Mouse (Mus musculus) heart, embryonic 15.5 days (tissue): ENCODE measurements at regions not wholly inside any gene's neighbourhood (a gene's known extent, or its start where the extent isn't known, plus 50 kb on each side); places are given as distances from the start of the nearest gene placed in this dataset.

ENCODE experiments used
- ATAC-seq: fragments of 200-750 bp; cut with Nextera tagmentation; replicated peaks from 2 replicates; pipeline ENCODE4 v1.8.0; 2017; ENCODE audit warnings: low read depth, moderate TSS enrichment; ENCODE audit not compliant: insufficient number of reproducible peaks, insufficient read depth, low FRiP score
- H3K27ac ChIP-seq: fragments of 300-500 bp; sonication (generic); 2 replicates; pipeline ENCODE4 v1.5.1; 2015; ENCODE audit warnings: mild to moderate bottlenecking, inconsistent platforms
- H3K27me3 ChIP-seq: fragments of 300-500 bp; sonication (generic); 2 replicates; pipeline ENCODE4 v1.6.1; 2015; ENCODE audit warnings: inconsistent platforms
- H3K36me3 ChIP-seq: fragments of 300-500 bp; sonication (generic); 2 replicates; pipeline ENCODE4 v1.6.1; 2015; ENCODE audit warnings: mild to moderate bottlenecking, inconsistent platforms
- H3K4me1 ChIP-seq: fragments of 300-500 bp; sonication (generic); replicated peaks from 2 replicates; pipeline ENCODE4 v1.6.1; 2015; ENCODE audit warnings: inconsistent platforms
- H3K4me2 ChIP-seq: fragments of 300-500 bp; sonication (generic); 2 replicates; pipeline ENCODE4 v1.6.1; 2015; ENCODE audit warnings: inconsistent platforms, mild to moderate bottlenecking, moderate library complexity
- H3K4me3 ChIP-seq: fragments of 300-500 bp; sonication (generic); 2 replicates; pipeline ENCODE4 v1.5.1; 2015; ENCODE audit warnings: mild to moderate bottlenecking, inconsistent platforms
- H3K9ac ChIP-seq: fragments of 300-500 bp; sonication (generic); 2 replicates; pipeline ENCODE4 v1.6.1; 2015; ENCODE audit warnings: mild to moderate bottlenecking, inconsistent platforms
- H3K9me3 ChIP-seq: fragments of 300-500 bp; sonication (generic); replicated peaks from 2 replicates; pipeline ENCODE4 v1.6.1; 2016; ENCODE audit warnings: inconsistent platforms
- WGBS: fragments of 180-500 bp; shearing (Covaris S2); methylation state at CpG from one replicate; pipeline ENCODE4 v1.1.7; 2015; ENCODE audit warnings: mixed read lengths; 5-methylcytosine and 5-hydroxymethylcytosine counted together

DNA sequence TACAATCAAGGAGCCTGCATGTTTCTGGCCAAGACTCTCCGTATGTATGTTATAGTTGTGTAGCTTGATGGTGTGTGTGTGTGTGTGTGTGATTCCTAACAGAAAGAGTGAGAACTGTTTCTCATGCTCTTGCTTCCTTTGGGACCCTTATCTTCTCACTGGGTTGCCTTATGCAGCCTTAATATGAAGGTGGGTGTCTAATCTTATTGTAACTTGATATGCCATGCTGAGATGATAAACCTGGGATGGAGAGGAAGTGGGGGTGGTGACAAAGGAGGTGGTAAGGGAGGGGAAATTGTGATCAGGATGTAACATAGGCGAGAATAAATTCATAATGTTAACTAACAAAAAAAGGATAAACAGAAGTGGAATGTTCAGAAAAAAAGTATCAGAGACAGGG is 791.3 kb downstream of the Kcnj2 start:
- no peak for ATAC-seq
- no peak overlapping the region for H3K4me2 ChIP-seq
- no peaks in the 10 kb centered on the region for H3K27me3 ChIP-seq

DNA sequence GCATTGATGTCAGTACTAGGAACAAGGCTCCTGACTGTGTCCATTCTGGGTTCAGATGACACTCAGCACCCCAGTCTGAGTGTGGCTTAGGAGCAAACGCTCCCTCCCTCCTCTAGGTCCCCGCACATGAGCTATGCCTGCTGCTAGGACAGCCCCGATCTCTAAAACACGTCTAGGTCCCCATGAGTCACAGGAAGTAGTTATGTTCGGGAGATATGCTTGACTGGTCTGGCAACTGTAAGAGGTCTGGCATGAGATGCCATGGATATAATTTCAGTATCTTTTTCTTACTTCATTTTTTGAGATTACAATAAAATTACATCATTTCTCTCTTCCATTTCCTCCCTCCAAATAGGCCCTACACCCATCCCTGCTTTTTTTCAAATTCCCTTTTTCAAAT is 792.1 kb downstream of the Kcnj2 start:
- Histone ChIP-seq H3K9ac (no peak overlapping the region), H3K9me3 (no peaks in the 10 kb centered on the region), H3K4me1 (no peaks in the 10 kb centered on the region), H3K4me2 (no peak overlapping the region), H3K27ac (no peak overlapping the region), H3K4me3 (no peak overlapping the region), H3K27me3 (no peaks in the 10 kb centered on the region), H3K36me3 (no peaks in the 10 kb centered on the region)
- ATAC-seq = no peak
- WGBS = 50% methylated on average over 5 of the region's 5 CpGs

More for the DNA sequence above, 791.3 kb downstream of the Kcnj2 start:
- H3K4me3 ChIP-seq = no peak overlapping the region
- H3K9me3 ChIP-seq = no peaks in the 10 kb centered on the region
- 52% methylated on average over 2 of the region's 2 CpGs for WGBS
- H3K4me1 ChIP-seq = no peaks in the 10 kb centered on the region
- no peak overlapping the region for H3K27ac ChIP-seq
- no peaks in the 10 kb centered on the region for H3K36me3 ChIP-seq
- H3K9ac ChIP-seq = no peak overlapping the region

- no peaks in the 10 kb centered on the region for H3K9me3 ChIP-seq
- 51% methylated on average over 1 of the region's 1 CpGs for WGBS
- H3K9ac ChIP-seq = no peak overlapping the region
- H3K4me2 ChIP-seq = no peak overlapping the region
- ATAC-seq = no peak
- no peak overlapping the region for H3K4me3 ChIP-seq
- no peaks in the 10 kb centered on the region for H3K36me3 ChIP-seq
- no peak overlapping the region for H3K27ac ChIP-seq
- H3K27me3 ChIP-seq = no peaks in the 10 kb centered on the region
- H3K4me1 ChIP-seq = no peaks in the 10 kb centered on the region
Observed at GRCm38 (mm10) chr11:111865143-111865542, 799.2 kb downstream of the Kcnj2 start.

DNA sequence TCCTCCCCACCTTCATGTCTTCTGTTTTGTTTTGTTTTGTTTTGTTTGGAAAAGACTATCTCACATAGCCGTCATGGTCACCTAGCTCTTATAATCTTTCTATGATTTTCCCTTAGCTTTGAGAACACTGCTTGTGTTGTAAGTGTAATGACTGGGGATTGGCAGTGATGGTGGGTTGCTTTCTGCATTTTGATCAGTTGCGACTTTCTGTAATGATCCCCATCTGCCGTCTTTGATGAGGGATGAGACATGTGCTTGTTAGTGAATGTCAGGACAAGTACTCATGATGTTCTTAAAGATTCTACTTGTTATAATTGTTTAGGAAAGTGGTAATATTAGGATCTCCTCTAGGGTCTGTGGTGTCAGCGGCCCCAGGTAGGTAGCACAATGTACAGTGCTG is 809.4 kb downstream of the Kcnj2 start:
- H3K4me3 ChIP-seq = no peak overlapping the region
- 86% methylated on average over 4 of the region's 4 CpGs for WGBS
- H3K4me1 ChIP-seq = no peaks in the 10 kb centered on the region
- H3K36me3 ChIP-seq = no peaks in the 10 kb centered on the region
- no peak overlapping the region for H3K27ac ChIP-seq
- H3K27me3 ChIP-seq = no peaks in the 10 kb centered on the region
- H3K4me2 ChIP-seq = no peak overlapping the region
- no peak overlapping the region for H3K9ac ChIP-seq
- no peaks in the 10 kb centered on the region for H3K9me3 ChIP-seq
- no peak for ATAC-seq

- H3K4me2 ChIP-seq = no peak overlapping the region
- no peaks in the 10 kb centered on the region for H3K36me3 ChIP-seq
- no peak overlapping the region for H3K4me3 ChIP-seq
- no peak overlapping the region for H3K27ac ChIP-seq
- H3K4me1 ChIP-seq = no peaks in the 10 kb centered on the region
- H3K27me3 ChIP-seq = no peaks in the 10 kb centered on the region
- H3K9me3 ChIP-seq = no peaks in the 10 kb centered on the region
- no peak overlapping the region for H3K9ac ChIP-seq
- WGBS = 75% methylated on average over 6 of the region's 6 CpGs
- ATAC-seq = no peak
Observed at GRCm38 (mm10) chr11:111880146-111880545, 814.2 kb downstream of the Kcnj2 start.

DNA sequence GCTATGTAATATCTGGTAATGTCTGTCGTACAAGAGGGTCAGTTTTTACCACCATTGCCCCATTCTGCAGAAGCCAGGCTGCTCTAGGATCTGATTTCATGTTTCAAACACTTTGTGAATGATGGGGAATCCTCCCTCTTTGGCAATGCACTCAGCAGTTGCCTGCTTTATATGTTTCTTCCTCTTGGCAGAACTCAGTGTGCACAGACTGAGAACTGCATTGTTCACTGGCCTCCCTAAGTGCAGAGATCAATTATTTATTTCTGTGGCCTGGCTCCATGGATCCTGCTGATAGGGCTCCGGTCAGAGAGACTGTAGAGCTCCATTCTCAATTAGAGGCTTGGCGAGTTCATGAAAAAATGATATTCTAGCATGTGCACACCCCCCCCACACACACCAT is 824.1 kb downstream of the Kcnj2 start:
- ATAC-seq = no peak
- no peak overlapping the region for H3K9ac ChIP-seq
- H3K27me3 ChIP-seq = no peaks in the 10 kb centered on the region
- H3K9me3 ChIP-seq = no peaks in the 10 kb centered on the region
- H3K4me2 ChIP-seq = no peak overlapping the region
- WGBS = 69% methylated on average over 3 of the region's 3 CpGs
- no peaks in the 10 kb centered on the region for H3K36me3 ChIP-seq
- no peaks in the 10 kb centered on the region for H3K4me1 ChIP-seq
- H3K4me3 ChIP-seq = no peak overlapping the region
- H3K27ac ChIP-seq = no peak overlapping the region

GRCm38 (mm10) chr11:111893861-111894260 is 827.9 kb downstream of the Kcnj2 start:
- Histone ChIP-seq H3K36me3 (no peaks in the 10 kb centered on the region), H3K4me1 (no peaks in the 10 kb centered on the region), H3K9ac (no peak overlapping the region), H3K9me3 (no peaks in the 10 kb centered on the region), H3K27ac (no peak overlapping the region), H3K4me2 (no peak overlapping the region), H3K4me3 (no peak overlapping the region), H3K27me3 (no peaks in the 10 kb centered on the region)
- 37% methylated on average over 8 of the region's 8 CpGs for WGBS
- no peak for ATAC-seq

- no peak overlapping the region for H3K9ac ChIP-seq
- no peak for ATAC-seq
- 68% methylated on average over 4 of the region's 4 CpGs for WGBS
Observed at GRCm38 (mm10) chr11:111895221-111896200, 829.5 kb downstream of the Kcnj2 start.

DNA sequence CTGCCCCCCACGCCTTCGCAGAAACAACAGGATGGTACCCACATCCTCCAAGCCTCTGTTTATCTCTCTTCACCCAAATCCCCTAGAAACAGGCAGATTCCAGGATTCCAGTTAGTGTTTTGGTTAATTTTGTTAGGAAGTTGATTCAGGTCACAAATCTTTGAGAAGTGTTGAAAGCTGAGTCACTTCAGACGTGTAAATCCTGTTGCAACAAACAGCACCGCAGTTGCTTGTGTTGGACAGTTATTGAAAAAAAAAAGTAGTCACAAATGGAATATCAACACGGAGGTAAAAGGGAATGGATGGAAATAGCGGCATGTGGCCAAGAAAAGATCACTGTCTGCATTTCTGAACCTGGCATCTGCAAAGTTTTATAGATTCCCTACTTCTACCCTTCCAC is 831.0 kb downstream of the Kcnj2 start:
- no peak overlapping the region for H3K27ac ChIP-seq
- no peak overlapping the region for H3K9ac ChIP-seq
- ATAC-seq = no peak
- no peaks in the 10 kb centered on the region for H3K36me3 ChIP-seq
- H3K27me3 ChIP-seq = no peaks in the 10 kb centered on the region
- H3K9me3 ChIP-seq = no peaks in the 10 kb centered on the region
- H3K4me3 ChIP-seq = no peak overlapping the region
- 65% methylated on average over 6 of the region's 6 CpGs for WGBS
- H3K4me2 ChIP-seq = no peak overlapping the region
- no peaks in the 10 kb centered on the region for H3K4me1 ChIP-seq

More at GRCm38 (mm10) chr11:111895221-111896200, 829.5 kb downstream of the Kcnj2 start:
- H3K4me2 ChIP-seq = no peak overlapping the region
- H3K27ac ChIP-seq = no peak overlapping the region
- H3K4me3 ChIP-seq = no peak overlapping the region
- H3K36me3 ChIP-seq = no peaks in the 10 kb centered on the region
- H3K27me3 ChIP-seq = no peaks in the 10 kb centered on the region
- no peaks in the 10 kb centered on the region for H3K4me1 ChIP-seq
- no peaks in the 10 kb centered on the region for H3K9me3 ChIP-seq

- WGBS = 78% methylated on average over 4 of the region's 4 CpGs
- no peak overlapping the region for H3K4me3 ChIP-seq
- H3K9ac ChIP-seq = no peak overlapping the region
- no peak overlapping the region for H3K4me2 ChIP-seq
- no peak for ATAC-seq
- no peaks in the 10 kb centered on the region for H3K27me3 ChIP-seq
- no peaks in the 10 kb centered on the region for H3K36me3 ChIP-seq
- H3K9me3 ChIP-seq = no peaks in the 10 kb centered on the region
- H3K4me1 ChIP-seq = no peaks in the 10 kb centered on the region
- no peak overlapping the region for H3K27ac ChIP-seq
Observed at GRCm38 (mm10) chr11:111904086-111904485, 838.1 kb downstream of the Kcnj2 start.

DNA sequence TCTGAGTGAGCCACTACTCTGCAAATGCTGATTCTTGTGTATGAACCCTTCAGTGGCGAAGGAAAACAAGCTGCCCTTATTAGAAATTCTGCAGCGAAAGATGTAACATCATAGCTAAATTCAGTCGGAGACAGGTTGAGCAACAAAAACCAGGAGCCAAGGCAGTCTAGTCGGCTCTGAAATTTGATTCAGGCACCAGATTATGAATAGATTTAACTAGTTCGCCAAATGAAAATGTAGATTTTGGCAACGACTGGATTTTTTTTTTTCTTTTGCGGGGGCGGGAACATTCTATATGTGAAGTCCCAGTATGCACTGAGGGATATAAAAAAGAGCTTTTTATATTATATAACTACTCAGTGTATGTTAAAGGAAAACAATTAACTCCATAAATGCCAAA is 847.9 kb downstream of the Kcnj2 start:
- Histone ChIP-seq H3K4me2 (no peak overlapping the region), H3K9me3 (no peaks in the 10 kb centered on the region), H3K36me3 (no peaks in the 10 kb centered on the region), H3K27me3 (no peaks in the 10 kb centered on the region), H3K27ac (no peak overlapping the region), H3K9ac (no peak overlapping the region), H3K4me3 (no peak overlapping the region), H3K4me1 (no peaks in the 10 kb centered on the region)
- no peak for ATAC-seq
- 76% methylated on average over 8 of the region's 8 CpGs for WGBS

DNA sequence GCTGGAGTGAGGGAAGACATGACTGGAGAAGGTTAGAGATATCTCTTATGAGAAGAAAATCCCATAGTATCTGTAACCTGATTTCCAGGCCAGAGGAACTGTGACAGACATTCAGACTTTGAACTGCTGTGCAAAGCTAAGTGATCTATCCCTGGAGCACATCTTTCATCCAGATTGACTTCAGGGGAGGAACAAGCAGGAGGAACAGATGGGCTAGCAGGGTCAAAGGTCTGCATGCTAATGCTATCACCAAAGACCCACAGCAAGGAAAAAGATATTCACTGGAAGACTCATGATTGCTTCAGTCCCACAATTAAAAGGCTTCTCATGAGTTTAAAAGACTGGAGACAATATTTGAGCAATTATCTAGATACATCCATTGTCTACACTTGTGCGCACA is 855.7 kb upstream of the Sox9 start:
- no peak overlapping the region for H3K4me2 ChIP-seq
- ATAC-seq = no peak
- no peak overlapping the region for H3K27ac ChIP-seq
- H3K36me3 ChIP-seq = no peaks in the 10 kb centered on the region
- H3K4me3 ChIP-seq = no peak overlapping the region
- WGBS = 97% methylated on average over 1 of the region's 1 CpGs
- H3K9ac ChIP-seq = no peak overlapping the region
- no peaks in the 10 kb centered on the region for H3K27me3 ChIP-seq
- H3K4me1 ChIP-seq = no peaks in the 10 kb centered on the region
- H3K9me3 ChIP-seq = no peaks in the 10 kb centered on the region
